Mouse (Mus musculus) olfactory bulb, adult 2 months (tissue): ENCODE measurements around the gene Ano6. TPM values are rescaled to one million over a fixed set of nuclear protein-coding genes. Genes with fewer than 3 reads are reported as not detected.
A peak's percentile ranks its signal among the peaks of the same experiment; 100 is the strongest.

Experiments
- H3K27ac ChIP-seq: fragments of 200-500 bp; 2 replicates; pipeline ENCODE4 v1.5.1; 2012; ENCODE audit warnings: low read depth, low read length; ENCODE audit not compliant: insufficient read depth
- H3K4me1 ChIP-seq: fragments of 200-500 bp; 2 replicates; pipeline ENCODE4 v1.6.1; 2012; ENCODE audit warnings: low read length; ENCODE audit not compliant: control insufficient read depth, insufficient read depth
- H3K4me3 ChIP-seq: fragments of 200-500 bp; 2 replicates; pipeline ENCODE4 v1.5.1; 2012; ENCODE audit warnings: mild to moderate bottlenecking, low read depth, low read length, moderate library complexity; ENCODE audit not compliant: insufficient read depth
- CTCF ChIP-seq: fragments of 200-500 bp; IDR thresholded peaks from 2 replicates; pipeline ENCODE4 v1.5.1; 2012; ENCODE audit warnings: low read depth, mild to moderate bottlenecking, low read length, moderate library complexity; ENCODE audit not compliant: insufficient read depth
- POLR2A ChIP-seq: fragments of 200-500 bp; IDR thresholded peaks from 2 replicates; pipeline ENCODE4 v1.6.1; 2012; ENCODE audit warnings: mild to moderate bottlenecking, low read depth, low read length, moderate library complexity; ENCODE audit not compliant: insufficient read depth
- WGBS: fragments of 180-500 bp; shearing (Covaris S2); methylation state at CpG from one replicate; pipeline ENCODE4 v1.1.7; 2018; 5-methylcytosine and 5-hydroxymethylcytosine counted together
- polyA plus RNA-seq: library from polyadenylated mRNA; stranded (reverse); fragments of >200 nt; gene quantifications from 2 replicates; pipeline ENCODE4 v1.2.4, GENCODE M21; 2012; ENCODE audit warnings: low replicate concordance; ENCODE audit not compliant: missing spikeins, insufficient read depth, insufficient read length

The Ano6 gene
- polyA plus RNA-seq: not detected in 2 replicates

- 1% methylated on average over 51 of the region's 51 CpGs for WGBS
- Histone ChIP-seq H3K4me1 (peaks cover 14% of the 10 kb centered on the region), H3K27ac (peak within 1 kb of the TSS; percentile 90), H3K4me3 (peak within 1 kb of the TSS; percentile 94)
- TF ChIP-seq CTCF: no peak
- peak; percentile 78 for TF ChIP-seq POLR2A
Measured at GRCm38 (mm10) chr15:95790529-95791071, at the start of gene Ano6. Gene Ano6 (plus strand): TSS chr15:95790843.

- WGBS: 85% methylated on average over 6 of the region's 6 CpGs
- Histone ChIP-seq H3K4me1 (peaks cover 3% of the 10 kb centered on the region; the same call in 1 of the 2 replicates), H3K27ac (no peak overlapping the region), H3K4me3 (no peak overlapping the region)
- TF ChIP-seq POLR2A (no peak), CTCF (no peak)
Measured at GRCm38 (mm10) chr15:95742955-95743354, 47.7 kb upstream of the Ano6 start.

- Histone ChIP-seq H3K27ac (no peak overlapping the region), H3K4me3 (no peak overlapping the region), H3K4me1 (peaks cover 3% of the 10 kb centered on the region; the same call in 1 of the 2 replicates)
- 55% methylated on average over 2 of the region's 2 CpGs for WGBS
- TF ChIP-seq CTCF: no peak
- no peak for TF ChIP-seq POLR2A
Measured at GRCm38 (mm10) chr15:95743856-95744255, 46.8 kb upstream of the Ano6 start.

GRCm38 (mm10) chr15:95745346-95746106 lies 45.1 kb upstream of the Ano6 start:
- whole genome bisulfite sequencing: 42% methylated on average over 11 of the region's 11 CpGs
- no peak for TF ChIP-seq POLR2A
- no peak for TF ChIP-seq CTCF
- peak overlapping the region; percentile 25; the same call in 1 of the 2 replicates for H3K27ac ChIP-seq
- no peak overlapping the region for H3K4me3 ChIP-seq
- peaks cover 3% of the 10 kb centered on the region; the same call in 1 of the 2 replicates for H3K4me1 ChIP-seq

- H3K4me1 ChIP-seq: peaks cover 3% of the 10 kb centered on the region; the same call in 1 of the 2 replicates
- TF ChIP-seq POLR2A: no peak
- no peak for TF ChIP-seq CTCF
- WGBS: 82% methylated on average over 5 of the region's 5 CpGs
- H3K27ac ChIP-seq: no peak overlapping the region
- H3K4me3 ChIP-seq: no peak overlapping the region
Measured at GRCm38 (mm10) chr15:95746513-95746912, 44.1 kb upstream of the Ano6 start.

- Histone ChIP-seq H3K4me3 (no peak overlapping the region), H3K4me1 (peaks cover 3% of the 10 kb centered on the region; the same call in 1 of the 2 replicates), H3K27ac (no peak overlapping the region)
- 92% methylated on average over 16 of the region's 16 CpGs for WGBS
- TF ChIP-seq CTCF (no peak), POLR2A (no peak)
Measured at GRCm38 (mm10) chr15:95746955-95747931, 43.4 kb upstream of the Ano6 start.

GRCm38 (mm10) chr15:95749216-95749615 lies 41.4 kb upstream of the Ano6 start:
- Histone ChIP-seq H3K4me3 (no peak overlapping the region), H3K4me1 (peaks cover 3% of the 10 kb centered on the region; the same call in 1 of the 2 replicates), H3K27ac (no peak overlapping the region)
- WGBS: 89% methylated on average over 5 of the region's 5 CpGs
- TF ChIP-seq CTCF: no peak
- TF ChIP-seq POLR2A: no peak

- TF ChIP-seq CTCF: no peak
- no peak for TF ChIP-seq POLR2A
- Histone ChIP-seq H3K4me3 (no peak overlapping the region), H3K27ac (no peak overlapping the region), H3K4me1 (peaks cover 3% of the 10 kb centered on the region; the same call in 1 of the 2 replicates)
- 96% methylated on average over 21 of the region's 21 CpGs for WGBS
Measured at GRCm38 (mm10) chr15:95750038-95750437, 40.6 kb upstream of the Ano6 start.
